Mouse (Mus musculus) midbrain, embryonic 16.5 days (tissue): ENCODE measurements around the gene Cwc25. TPM values are rescaled to one million over a fixed set of nuclear protein-coding genes. Genes with fewer than 3 reads are reported as not detected.
"Not testable (repeated sequence)": the region's sequence is repeated elsewhere in the genome, so short reads cannot be mapped to it uniquely, and the experiment has no call there.

Experiments used
- ATAC-seq: fragments of 200-750 bp; cut with Nextera tagmentation; 2 replicates; pipeline ENCODE4 v1.8.0; 2017; ENCODE audit warnings: moderate TSS enrichment
- H3K27ac ChIP-seq: fragments of 300-500 bp; sonication (generic); 2 replicates; pipeline ENCODE4 v1.5.1; 2014; ENCODE audit warnings: mild to moderate bottlenecking, low read length, mixed read lengths
- H3K27me3 ChIP-seq: fragments of 300-500 bp; sonication (generic); 2 replicates; pipeline ENCODE4 v1.6.1; 2014; ENCODE audit warnings: low read depth, low read length, mixed read lengths; ENCODE audit not compliant: control insufficient read depth, insufficient read depth
- H3K36me3 ChIP-seq: fragments of 300-500 bp; sonication (generic); 2 replicates; pipeline ENCODE4 v1.6.1; 2014; ENCODE audit warnings: mild to moderate bottlenecking, low read length, moderate library complexity, mixed read lengths; ENCODE audit not compliant: control insufficient read depth, insufficient read depth
- H3K4me1 ChIP-seq: fragments of 300-500 bp; sonication (generic); 2 replicates; pipeline ENCODE4 v1.6.1; 2014; ENCODE audit warnings: mild to moderate bottlenecking, low read length, mixed read lengths; ENCODE audit not compliant: control insufficient read depth, insufficient read depth
- H3K4me2 ChIP-seq: fragments of 300-500 bp; sonication (generic); 2 replicates; pipeline ENCODE4 v1.6.1; 2014; ENCODE audit warnings: mild to moderate bottlenecking, low read length, mixed read lengths
- H3K4me3 ChIP-seq: fragments of 300-500 bp; sonication (generic); 2 replicates; pipeline ENCODE4 v1.5.1; 2014; ENCODE audit warnings: low read depth, mild to moderate bottlenecking, low read length, moderate library complexity, mixed read lengths
- H3K9ac ChIP-seq: fragments of 300-500 bp; sonication (generic); 2 replicates; pipeline ENCODE4 v1.6.1; 2014; ENCODE audit warnings: low read depth, low read length, mixed read lengths
- H3K9me3 ChIP-seq: fragments of 300-500 bp; sonication (generic); replicated peaks from 2 replicates; pipeline ENCODE4 v1.6.1; 2014; ENCODE audit warnings: mild to moderate bottlenecking, low read length, mixed read lengths; ENCODE audit not compliant: control insufficient read depth, poor library complexity, severe bottlenecking
- WGBS: fragments of 180-500 bp; shearing (Covaris S2); extraction: QIAGEN DNeasy Blood & Tissue Kit; methylation state at CpG from one replicate; pipeline ENCODE4 v1.1.7; 2014; 5-methylcytosine and 5-hydroxymethylcytosine counted together
- polyA plus RNA-seq: library from polyadenylated mRNA; unstranded; fragments of >200 nt; fragmentation: Nextera tagmentation; extraction: Ambion mirVana; gene quantifications from 2 replicates; pipeline ENCODE4 v1.2.1, GENCODE M21; 2015

Cwc25 gene
- polyA plus RNA-seq, 1 experiment from 2014 or later: 15.9 TPM

DNA sequence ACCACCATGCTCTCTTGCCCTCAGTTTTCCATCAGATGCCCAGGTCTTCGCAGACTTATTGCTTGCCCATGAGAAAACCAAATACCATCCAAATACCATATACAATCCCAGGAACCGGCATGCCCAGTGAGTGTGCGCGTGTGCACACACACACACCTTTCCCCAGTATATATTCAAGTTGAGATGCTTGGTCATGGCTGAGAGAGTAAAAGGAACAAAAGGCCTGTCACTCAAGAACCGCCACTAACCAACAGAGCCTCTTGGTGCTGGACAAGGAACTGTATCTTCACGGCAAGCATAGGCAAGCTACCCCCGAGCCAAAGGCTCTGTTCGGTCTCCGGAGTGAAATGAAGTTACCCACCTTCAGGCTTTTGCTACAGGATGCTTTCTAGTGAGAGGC lies 23.8 kb downstream of the Cwc25 start:
- 75% methylated on average over 9 of the region's 9 CpGs for WGBS
- no peaks in the 10 kb centered on the region for H3K27me3 ChIP-seq
- H3K4me3 ChIP-seq: peak overlapping the region; percentile 58
- peak overlapping the region; percentile 12; the same call in 1 of the 2 replicates for H3K9ac ChIP-seq
- H3K27ac ChIP-seq: no peak overlapping the region
- ATAC-seq: no peak
- H3K9me3 ChIP-seq: no peaks in the 10 kb centered on the region
- peak overlapping the region; percentile 96 for H3K4me2 ChIP-seq
- peaks cover 6% of the 10 kb centered on the region for H3K36me3 ChIP-seq
- peaks cover 22% of the 10 kb centered on the region for H3K4me1 ChIP-seq

DNA sequence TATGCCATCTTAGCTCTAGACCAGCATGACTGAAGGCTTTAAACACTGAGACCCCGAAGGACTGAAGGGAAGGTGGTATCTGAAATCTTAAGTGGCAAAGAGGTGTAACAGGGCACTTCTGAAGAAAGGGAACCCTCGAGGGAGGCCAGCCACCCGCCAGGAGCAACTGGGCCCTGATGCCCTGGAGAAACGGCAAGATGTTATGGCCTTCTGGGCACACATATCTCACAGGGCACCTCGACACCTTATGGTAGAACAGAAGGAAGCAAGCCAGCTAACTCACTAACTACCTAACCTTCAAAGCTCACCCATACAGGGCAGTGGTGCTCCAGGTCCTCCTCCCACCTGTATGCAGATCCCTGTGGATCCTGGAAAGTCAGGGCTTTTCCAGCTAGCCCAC lies 24.2 kb downstream of the Cwc25 start:
- Histone ChIP-seq H3K36me3 (peaks cover 6% of the 10 kb centered on the region), H3K9ac (no peak overlapping the region), H3K27me3 (no peaks in the 10 kb centered on the region), H3K4me2 (peak overlapping the region; percentile 96; the same call in 1 of the 2 replicates), H3K9me3 (no peaks in the 10 kb centered on the region), H3K4me1 (peaks cover 22% of the 10 kb centered on the region), H3K4me3 (no peak overlapping the region), H3K27ac (no peak overlapping the region)
- 98% methylated on average over 5 of the region's 5 CpGs for WGBS
- no peak for ATAC-seq

DNA sequence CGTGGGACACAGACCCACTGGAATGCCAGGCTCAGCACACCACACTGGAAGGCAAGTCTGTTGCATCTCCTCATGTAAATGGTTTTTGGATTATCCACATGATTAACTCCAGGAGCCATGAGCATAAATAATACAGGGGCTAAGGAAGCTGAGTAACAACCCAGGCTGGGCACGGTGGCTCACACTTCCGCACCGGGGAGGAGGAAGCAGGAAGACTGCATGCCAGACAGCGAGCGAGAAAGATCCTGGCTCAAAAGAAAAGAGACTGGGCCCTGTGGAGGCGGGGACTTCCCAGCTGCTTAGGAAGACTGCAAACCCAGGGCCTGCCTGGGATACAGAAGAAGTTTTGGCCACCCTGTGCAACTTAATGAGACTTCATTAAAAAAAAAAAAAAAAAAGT lies 26.2 kb downstream of the Cwc25 start:
- H3K4me2 ChIP-seq: no peak overlapping the region
- no peak for ATAC-seq
- no peaks in the 10 kb centered on the region for H3K36me3 ChIP-seq
- H3K4me1 ChIP-seq: peaks cover 20% of the 10 kb centered on the region
- 39% methylated on average over 7 of the region's 7 CpGs for WGBS
- H3K4me3 ChIP-seq: no peak overlapping the region
- H3K27me3 ChIP-seq: no peaks in the 10 kb centered on the region
- no peak overlapping the region; the same call in 1 of the 2 replicates for H3K27ac ChIP-seq
- no peak overlapping the region for H3K9ac ChIP-seq
- no peaks in the 10 kb centered on the region for H3K9me3 ChIP-seq

DNA sequence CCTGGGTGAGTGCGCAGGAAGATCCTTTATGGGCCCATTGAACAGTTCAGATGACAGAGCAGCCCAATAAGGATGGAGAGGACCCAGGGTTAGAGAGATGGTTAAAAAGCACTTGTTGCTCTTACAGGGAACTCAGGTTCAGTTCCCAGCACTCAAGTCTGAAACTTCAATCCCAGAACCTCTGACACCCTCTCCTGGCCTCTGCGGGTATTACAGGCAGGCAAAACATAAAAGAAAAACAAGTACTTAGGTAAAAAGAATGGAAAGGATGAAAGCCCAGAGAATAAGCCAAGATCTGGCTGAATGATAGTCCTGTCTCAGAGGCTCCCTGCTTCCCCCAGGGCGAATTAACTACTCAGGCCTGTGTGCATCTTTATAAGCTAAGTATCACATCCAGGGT lies 27.2 kb downstream of the Cwc25 start:
- peaks cover 20% of the 10 kb centered on the region for H3K4me1 ChIP-seq
- no peaks in the 10 kb centered on the region for H3K36me3 ChIP-seq
- H3K4me2 ChIP-seq: no peak overlapping the region
- 89% methylated on average over 3 of the region's 3 CpGs for WGBS
- no peak overlapping the region for H3K27ac ChIP-seq
- no peak for ATAC-seq
- no peak overlapping the region for H3K9ac ChIP-seq
- no peaks in the 10 kb centered on the region for H3K27me3 ChIP-seq
- H3K4me3 ChIP-seq: no peak overlapping the region
- H3K9me3 ChIP-seq: no peaks in the 10 kb centered on the region

DNA sequence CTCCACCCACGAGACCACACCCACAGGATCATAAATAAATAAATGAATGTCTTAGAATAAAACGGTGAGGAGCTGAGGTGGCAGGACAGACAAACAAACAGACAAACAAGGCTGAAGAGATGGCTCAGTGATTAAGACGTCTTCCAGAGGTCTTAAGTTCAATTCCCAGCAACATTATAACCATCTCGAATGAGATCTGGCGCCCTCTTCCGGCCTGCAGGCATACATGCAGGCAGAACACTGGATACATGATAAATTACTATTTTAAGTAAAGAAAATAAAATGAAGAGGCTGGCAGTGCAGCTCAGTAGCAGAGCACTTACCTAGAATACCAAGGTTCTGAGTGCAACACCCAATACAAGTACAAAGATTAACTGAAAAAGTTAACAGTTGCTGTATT lies 27.7 kb downstream of the Cwc25 start:
- ATAC-seq: no peak
- Histone ChIP-seq H3K4me2 (no peak overlapping the region), H3K27me3 (no peaks in the 10 kb centered on the region), H3K4me3 (no peak overlapping the region), H3K9me3 (no peaks in the 10 kb centered on the region), H3K27ac (no peak overlapping the region), H3K36me3 (no peaks in the 10 kb centered on the region), H3K9ac (no peak overlapping the region), H3K4me1 (peaks cover 19% of the 10 kb centered on the region)
- 61% methylated on average over 6 of the region's 6 CpGs for WGBS

DNA sequence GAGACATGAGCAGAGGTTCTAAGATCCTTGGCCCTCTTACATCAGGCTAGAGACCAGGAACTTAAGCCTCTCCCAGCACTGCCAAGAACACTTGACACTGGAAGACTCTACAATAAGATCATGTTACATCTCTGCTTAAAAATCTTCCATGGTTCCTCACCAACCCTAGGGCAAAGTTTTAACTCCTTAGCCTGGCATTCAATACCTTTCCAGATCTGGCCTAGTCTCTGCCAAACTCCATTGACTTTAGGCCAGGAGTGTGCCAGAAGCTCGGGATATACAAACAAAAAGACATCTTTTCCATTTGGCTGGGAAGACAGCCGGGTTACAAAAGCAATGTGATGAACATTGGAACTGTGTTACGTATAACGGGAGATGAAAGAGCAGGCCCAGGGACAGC lies 28.8 kb downstream of the Cwc25 start:
- no peaks in the 10 kb centered on the region for H3K27me3 ChIP-seq
- no peaks in the 10 kb centered on the region for H3K9me3 ChIP-seq
- no peak overlapping the region for H3K27ac ChIP-seq
- no peak overlapping the region for H3K4me3 ChIP-seq
- no peak overlapping the region for H3K4me2 ChIP-seq
- ATAC-seq: no peak
- no peak overlapping the region for H3K9ac ChIP-seq
- peaks cover 8% of the 10 kb centered on the region for H3K4me1 ChIP-seq
- 66% methylated on average over 4 of the region's 4 CpGs for WGBS
- no peaks in the 10 kb centered on the region for H3K36me3 ChIP-seq

DNA sequence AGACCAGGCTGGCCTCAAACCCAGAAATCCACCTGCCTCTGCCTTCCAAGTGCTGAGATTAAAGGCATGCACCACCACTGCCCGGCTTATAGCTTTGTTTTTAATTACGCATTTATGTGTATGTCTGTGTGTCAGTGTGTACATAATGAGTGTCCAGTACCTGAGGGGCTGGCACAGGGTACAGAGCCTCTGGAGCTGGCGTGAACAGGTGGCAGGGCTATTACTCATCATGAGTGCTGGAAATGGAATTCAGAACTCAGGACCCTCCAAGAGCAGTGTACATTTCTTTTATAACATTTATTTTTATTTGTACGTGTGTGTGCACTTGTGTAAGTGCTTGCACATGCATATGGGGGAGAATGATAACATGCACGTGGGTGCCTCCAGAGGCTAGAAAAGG lies 29.7 kb downstream of the Cwc25 start:
- H3K27ac ChIP-seq: no peak overlapping the region
- H3K4me2 ChIP-seq: no peak overlapping the region
- no peak overlapping the region for H3K4me3 ChIP-seq
- no peaks in the 10 kb centered on the region for H3K27me3 ChIP-seq
- peaks cover 2% of the 10 kb centered on the region; the same call in 1 of the 2 replicates for H3K4me1 ChIP-seq
- ATAC-seq: no peak
- no peaks in the 10 kb centered on the region for H3K36me3 ChIP-seq
- H3K9ac ChIP-seq: no peak overlapping the region
- 88% methylated on average over 5 of the region's 5 CpGs for WGBS
- H3K9me3 ChIP-seq: no peaks in the 10 kb centered on the region

DNA sequence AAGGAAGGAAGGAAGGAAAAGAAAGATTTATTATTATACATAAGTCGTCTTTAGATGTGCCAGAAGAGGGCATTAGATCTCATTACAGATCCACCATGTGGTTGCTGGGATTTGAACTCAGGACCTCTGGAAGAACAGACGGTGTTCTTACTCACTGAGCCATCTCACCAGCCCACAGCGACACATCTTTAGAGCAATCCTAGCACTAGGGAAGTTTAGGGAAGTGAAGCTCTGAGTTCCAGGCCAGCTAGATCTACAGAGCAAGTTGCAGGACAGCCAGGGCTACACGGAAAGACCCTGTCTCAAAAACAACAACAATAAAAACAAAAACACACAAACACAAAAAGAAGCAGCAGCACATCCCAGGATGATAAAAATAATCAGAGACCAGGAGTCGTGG lies 31.5 kb downstream of the Cwc25 start:
- not testable (repeated sequence) for H3K9me3 ChIP-seq, H3K4me2 ChIP-seq, H3K9ac ChIP-seq, H3K27me3 ChIP-seq, H3K36me3 ChIP-seq, H3K27ac ChIP-seq, H3K4me3 ChIP-seq, ATAC-seq, H3K4me1 ChIP-seq
- WGBS: 92% methylated on average over 5 of the region's 5 CpGs

DNA sequence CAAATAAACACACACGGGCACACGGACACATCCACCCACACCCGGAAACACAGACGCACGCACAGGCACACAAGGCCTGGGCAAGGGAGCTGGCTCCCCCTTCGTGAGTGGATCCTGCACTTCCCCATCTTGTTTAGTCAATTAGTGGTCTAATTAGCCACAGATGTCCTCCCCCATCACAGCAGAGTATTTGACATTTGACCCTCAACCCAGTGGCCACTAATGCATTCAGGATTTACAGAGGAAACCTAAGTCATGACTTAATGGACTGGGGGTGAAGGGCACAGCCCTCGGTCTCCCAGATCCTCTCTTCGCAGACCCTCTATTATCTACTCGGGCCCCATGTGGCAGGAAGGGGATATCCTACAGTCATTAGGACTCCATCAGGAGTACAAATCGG lies 32.7 kb downstream of the Cwc25 start:
- no peak overlapping the region for H3K4me3 ChIP-seq
- H3K4me1 ChIP-seq: no peaks in the 10 kb centered on the region
- no peaks in the 10 kb centered on the region for H3K9me3 ChIP-seq
- H3K27me3 ChIP-seq: no peaks in the 10 kb centered on the region
- 53% methylated on average over 10 of the region's 10 CpGs for WGBS
- no peak overlapping the region for H3K27ac ChIP-seq
- H3K36me3 ChIP-seq: peaks cover 14% of the 10 kb centered on the region; the same call in 1 of the 2 replicates
- H3K4me2 ChIP-seq: no peak overlapping the region
- H3K9ac ChIP-seq: no peak overlapping the region
- no peak for ATAC-seq

DNA sequence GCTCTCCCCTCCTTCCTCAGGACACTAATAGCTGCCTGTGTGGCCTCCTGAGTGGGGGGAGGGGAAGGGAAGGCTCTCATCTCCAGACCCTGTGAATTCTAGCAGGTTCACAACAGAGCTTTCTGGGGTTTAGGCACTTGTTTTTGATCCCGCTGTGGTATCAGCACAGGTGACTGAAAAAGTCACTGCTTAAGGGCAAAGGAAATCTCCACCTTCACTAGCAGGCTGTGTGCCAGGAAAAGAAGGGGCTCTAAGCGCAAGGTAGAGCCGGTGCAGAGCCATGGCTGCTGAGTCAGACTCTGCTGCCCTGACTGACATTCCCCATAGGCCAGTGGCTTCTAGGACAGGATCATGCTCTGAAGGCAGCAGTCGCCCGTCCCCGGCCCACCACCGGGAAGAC lies 37.6 kb downstream of the Cwc25 start:
- Histone ChIP-seq H3K9ac (no peak overlapping the region), H3K27ac (no peak overlapping the region), H3K36me3 (peaks cover 39% of the 10 kb centered on the region), H3K4me2 (no peak overlapping the region), H3K4me1 (no peaks in the 10 kb centered on the region), H3K27me3 (no peaks in the 10 kb centered on the region), H3K4me3 (no peak overlapping the region), H3K9me3 (no peaks in the 10 kb centered on the region)
- ATAC-seq: no peak
- 94% methylated on average over 7 of the region's 7 CpGs for WGBS
